Mouse (Mus musculus) ovary, postnatal 14 days (tissue): ENCODE data around the gene Wdr17.

Experiments
- DNase-seq: peaks from one replicate; pipeline ENCODE4 v3.0.0; 2022; ENCODE audit warnings: low spot score

Gene Wdr17

GRCm38 (mm10) chr8:54597386-54597785 lies 289.6 kb downstream of the Wdr17 start:
- DNase-seq, result no peak

- no peak for DNase-seq
Measured at GRCm38 (mm10) chr8:54596940-54597339, 290.0 kb downstream of the Wdr17 start.

GRCm38 (mm10) chr8:54596051-54596450 lies 290.9 kb downstream of the Wdr17 start:
- DNase-seq, result no peak

- no peak for DNase-seq
Measured at GRCm38 (mm10) chr8:54594634-54595033, 292.4 kb downstream of the Wdr17 start.

GRCm38 (mm10) chr8:54582886-54583285 lies 304.1 kb downstream of the Wdr17 start:
- DNase-seq, result no peak

- no peak for DNase-seq
Measured at GRCm38 (mm10) chr8:54581436-54581835, 305.5 kb downstream of the Wdr17 start.
